Mouse (Mus musculus) liver, embryonic 13.5 days (tissue): Measurements from ENCODE around the gene Atg9a. TPM values are rescaled to one million over a fixed set of nuclear protein-coding genes. Genes with fewer than 3 reads are reported as not detected.

Experiments
- ATAC-seq: fragments of 200-750 bp; cut with Nextera tagmentation; 2 replicates; pipeline ENCODE4 v1.8.0; 2017; ENCODE audit warnings: low read depth, mild to moderate bottlenecking, moderate number of reproducible peaks, moderate library complexity
- DNase-seq: peaks from one replicate; pipeline ENCODE4 v3.0.0; 2022
- H3K27ac ChIP-seq: fragments of 300-500 bp; sonication (generic); 2 replicates; pipeline ENCODE4 v1.5.1; 2015; ENCODE audit warnings: moderate library complexity, mild to moderate bottlenecking, inconsistent platforms
- H3K27me3 ChIP-seq: fragments of 300-500 bp; sonication (generic); 2 replicates; pipeline ENCODE4 v1.6.1; 2015; ENCODE audit warnings: mild to moderate bottlenecking, inconsistent platforms
- H3K36me3 ChIP-seq: fragments of 300-500 bp; sonication (generic); 2 replicates; pipeline ENCODE4 v1.6.1; 2015; ENCODE audit warnings: mild to moderate bottlenecking, inconsistent platforms
- H3K4me1 ChIP-seq: fragments of 300-500 bp; sonication (generic); replicated peaks from 2 replicates; pipeline ENCODE4 v1.6.1; 2015; ENCODE audit warnings: inconsistent platforms
- H3K4me2 ChIP-seq: fragments of 300-500 bp; sonication (generic); 2 replicates; pipeline ENCODE4 v1.6.1; 2015; ENCODE audit warnings: inconsistent platforms, mild to moderate bottlenecking, moderate library complexity
- H3K4me3 ChIP-seq: fragments of 300-500 bp; sonication (generic); replicated peaks from 2 replicates; pipeline ENCODE4 v1.5.1; 2015; ENCODE audit warnings: mild to moderate bottlenecking, inconsistent platforms
- H3K9ac ChIP-seq: fragments of 300-500 bp; sonication (generic); 2 replicates; pipeline ENCODE4 v1.6.1; 2015; ENCODE audit warnings: mild to moderate bottlenecking, inconsistent platforms
- H3K9me3 ChIP-seq: fragments of 300-500 bp; sonication (generic); replicated peaks from 2 replicates; pipeline ENCODE4 v1.6.1; 2016; ENCODE audit warnings: inconsistent platforms
- WGBS: fragments of 180-500 bp; shearing (Covaris S2); methylation state at CpG from one replicate; pipeline ENCODE4 v1.1.7; 2015; ENCODE audit not compliant: insufficient replicate concordance; 5-methylcytosine and 5-hydroxymethylcytosine counted together
- polyA plus RNA-seq: library from polyadenylated mRNA; unstranded; fragments of >200 nt; fragmentation: Nextera tagmentation; extraction: Ambion mirVana; gene quantifications from 2 replicates; pipeline ENCODE4 v1.2.1, GENCODE M21; 2015

Atg9a gene
- polyA plus RNA-seq, 1 experiment from 2014 or later, result 18.2 TPM

DNA sequence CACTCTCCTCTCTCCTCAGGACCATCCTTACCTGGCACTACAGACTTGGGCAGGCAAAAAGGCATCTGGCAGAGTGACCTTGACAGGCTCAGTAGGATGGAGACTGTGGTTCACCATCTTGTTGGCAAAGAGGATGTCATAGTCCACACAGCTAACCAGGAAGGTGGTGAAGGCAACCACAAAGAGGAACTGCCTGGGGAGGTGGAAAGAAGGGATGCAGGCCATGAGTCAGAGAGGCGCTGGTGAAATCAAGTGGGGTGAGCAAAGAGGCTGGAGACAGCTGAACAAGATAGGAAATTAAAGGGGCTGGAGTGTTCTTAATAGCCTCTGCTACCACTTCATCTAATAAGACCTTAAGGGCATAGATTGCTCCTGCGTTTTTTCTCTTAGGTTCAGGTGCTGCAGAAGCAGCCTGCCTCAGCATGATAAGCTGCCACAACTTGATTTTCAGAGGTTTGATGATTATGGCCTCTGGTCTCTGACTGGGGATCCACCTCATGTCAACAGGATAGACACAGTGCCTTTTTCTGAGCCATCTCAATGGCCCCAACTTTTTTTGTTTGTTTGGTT lies 4.0 kb downstream of the Atg9a start:
- no peaks in the 10 kb centered on the region for H3K9me3 ChIP-seq
- H3K9ac ChIP-seq, result no peak overlapping the region
- peaks cover 72% of the 10 kb centered on the region for H3K36me3 ChIP-seq
- no peaks in the 10 kb centered on the region for H3K27me3 ChIP-seq
- DNase-seq (no peak), ATAC-seq (no peak)
- H3K27ac ChIP-seq, result peak overlapping the region; percentile 30; the same call in 1 of the 2 replicates
- H3K4me3 ChIP-seq, result no peak overlapping the region
- H3K4me2 ChIP-seq, result no peak overlapping the region
- H3K4me1 ChIP-seq, result peaks cover 42% of the 10 kb centered on the region
- WGBS, result 27% methylated on average over 2 of the region's 2 CpGs

GRCm38 (mm10) chr1:75187126-75187525 lies 4.9 kb downstream of the Atg9a start:
- Histone ChIP-seq H3K4me3 (no peak overlapping the region), H3K4me2 (no peak overlapping the region), H3K4me1 (peaks cover 40% of the 10 kb centered on the region), H3K36me3 (peaks cover 81% of the 10 kb centered on the region), H3K9ac (no peak overlapping the region), H3K27ac (no peak overlapping the region), H3K27me3 (no peaks in the 10 kb centered on the region), H3K9me3 (0 out of 2 replicates have a peak, but pooled peaks cover 4% of the 10 kb centered on the region)
- ATAC-seq, result no peak
- no peak for DNase-seq

DNA sequence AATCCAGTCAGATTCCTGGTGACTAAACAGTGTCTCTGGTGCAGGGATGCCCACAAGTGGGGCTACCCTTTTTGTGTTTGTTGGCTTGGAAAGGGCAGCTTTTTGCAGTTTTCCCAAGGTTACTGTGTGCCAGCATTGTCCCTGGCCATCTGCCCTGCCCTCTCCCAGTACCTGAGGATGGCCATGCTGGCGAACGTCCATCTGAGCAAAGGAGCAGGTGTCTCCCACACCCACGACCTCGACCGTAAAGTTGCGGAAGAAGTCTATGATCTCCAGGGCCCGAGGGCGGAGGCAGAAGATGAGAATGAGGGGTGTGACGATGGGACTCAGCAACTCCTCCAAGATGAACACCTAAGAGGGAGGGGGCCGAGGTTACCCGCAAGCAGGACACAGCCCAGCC lies 6.5 kb downstream of the Atg9a start:
- DNase-seq (no peak), ATAC-seq (no peak)
- H3K4me3 ChIP-seq, result no peak overlapping the region
- H3K27ac ChIP-seq, result no peak overlapping the region
- WGBS, result 86% methylated on average over 11 of the region's 11 CpGs
- H3K9ac ChIP-seq, result no peak overlapping the region
- H3K36me3 ChIP-seq, result peaks cover 94% of the 10 kb centered on the region
- peaks cover 46% of the 10 kb centered on the region for H3K4me1 ChIP-seq
- no peak overlapping the region for H3K4me2 ChIP-seq
- H3K9me3 ChIP-seq, result 0 out of 2 replicates have a peak, but pooled peaks cover 4% of the 10 kb centered on the region
- H3K27me3 ChIP-seq, result no peaks in the 10 kb centered on the region

DNA sequence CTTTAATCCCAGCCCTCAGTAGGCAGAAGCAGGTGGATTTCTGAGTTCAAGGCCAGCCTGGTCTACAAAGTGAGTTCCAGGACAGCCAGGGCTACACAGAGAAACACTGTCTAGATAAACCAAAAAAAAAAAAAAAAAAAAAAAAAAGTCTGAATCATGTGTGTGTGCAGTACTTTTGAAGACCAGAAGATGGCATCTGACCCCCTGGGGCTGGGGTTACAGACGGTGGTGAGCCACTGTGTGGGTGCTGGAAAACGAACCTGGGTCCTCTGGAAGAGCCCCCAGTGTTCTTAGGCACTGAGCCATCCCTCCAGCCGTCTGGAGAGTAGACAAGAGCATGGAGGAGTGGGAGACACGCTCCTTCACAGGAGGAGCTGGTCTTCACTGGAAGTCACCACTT lies 9.8 kb downstream of the Atg9a start:
- no peak overlapping the region for H3K9ac ChIP-seq
- H3K4me1 ChIP-seq, result peaks cover 40% of the 10 kb centered on the region
- DNase-seq (no peak), ATAC-seq (no peak)
- 68% methylated on average over 4 of the region's 4 CpGs for WGBS
- H3K4me3 ChIP-seq, result no peak overlapping the region
- 0 out of 2 replicates have a peak, but pooled peaks cover 4% of the 10 kb centered on the region for H3K9me3 ChIP-seq
- peaks cover 76% of the 10 kb centered on the region for H3K36me3 ChIP-seq
- no peak overlapping the region for H3K4me2 ChIP-seq
- H3K27ac ChIP-seq, result peak overlapping the region; percentile 100; the same call in 1 of the 2 replicates
- H3K27me3 ChIP-seq, result no peaks in the 10 kb centered on the region

DNA sequence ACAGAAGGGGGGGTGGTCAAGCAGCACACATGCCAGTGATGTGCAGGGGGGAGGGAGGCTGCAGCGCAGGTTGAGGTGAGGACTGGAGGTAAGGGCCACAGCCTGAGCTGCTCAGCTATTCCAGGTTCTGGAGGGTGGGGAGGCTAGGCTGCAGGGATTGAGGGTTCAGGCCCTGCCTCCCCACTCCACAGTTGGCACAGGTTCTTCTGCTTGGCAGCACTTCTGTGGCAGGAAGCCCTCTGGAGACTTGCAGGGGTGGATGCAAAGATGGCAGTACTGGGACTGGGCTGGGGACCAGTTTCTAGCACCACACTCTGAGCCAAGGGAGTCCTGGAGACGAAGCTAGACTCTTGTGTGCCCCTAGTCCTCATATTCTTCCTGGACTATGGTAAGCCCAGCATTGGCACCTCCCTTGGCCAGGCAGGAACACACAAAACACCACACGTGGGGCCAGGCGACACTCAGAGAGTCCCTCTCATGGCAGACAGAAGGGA lies 10.6 kb downstream of the Atg9a start:
- peak overlapping the region; percentile 100 for H3K27ac ChIP-seq
- no peak for ATAC-seq
- 83% methylated on average over 4 of the region's 4 CpGs for WGBS
- no peak overlapping the region for H3K4me3 ChIP-seq
- H3K27me3 ChIP-seq, result no peaks in the 10 kb centered on the region
- peak overlapping the region; percentile 99; the same call in 1 of the 2 replicates for H3K9ac ChIP-seq
- H3K36me3 ChIP-seq, result peaks cover 76% of the 10 kb centered on the region
- no peak for DNase-seq
- H3K4me1 ChIP-seq, result peaks cover 48% of the 10 kb centered on the region
- peak overlapping the region; percentile 96; the same call in 1 of the 2 replicates for H3K4me2 ChIP-seq
- H3K9me3 ChIP-seq, result 0 out of 2 replicates have a peak, but pooled peaks cover 4% of the 10 kb centered on the region

DNA sequence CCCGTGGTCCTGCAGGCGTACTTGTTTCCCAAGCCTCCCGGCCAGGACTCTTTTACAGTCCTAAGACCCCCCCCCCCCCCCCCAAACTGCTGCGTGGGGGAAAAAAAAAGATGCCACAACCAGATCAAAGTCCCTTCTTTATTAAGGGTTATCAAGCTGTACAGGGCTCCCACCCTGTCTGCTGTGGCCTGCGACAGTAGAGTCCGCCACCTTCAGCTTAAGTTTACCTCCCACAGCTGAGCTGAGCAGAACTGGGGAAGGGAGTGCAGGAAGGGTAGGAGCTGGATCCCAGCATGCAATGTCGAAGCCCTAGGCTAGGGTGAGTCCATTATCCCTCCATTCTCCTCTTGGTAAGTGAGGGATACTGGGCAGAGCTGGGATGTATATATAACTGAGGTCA lies 11.3 kb downstream of the Atg9a start:
- peak overlapping the region; percentile 100 for H3K27ac ChIP-seq
- WGBS, result 36% methylated on average over 7 of the region's 7 CpGs
- H3K27me3 ChIP-seq, result no peaks in the 10 kb centered on the region
- H3K4me2 ChIP-seq, result peak overlapping the region; percentile 96
- peak overlapping the region; percentile 99 for H3K9ac ChIP-seq
- H3K4me1 ChIP-seq, result peaks cover 55% of the 10 kb centered on the region
- no peak for DNase-seq
- ATAC-seq, result 0 out of 2 replicates have a peak, but pooled peaks have one; percentile 10
- H3K36me3 ChIP-seq, result peaks cover 76% of the 10 kb centered on the region
- H3K4me3 ChIP-seq, result peak overlapping the region; percentile 95
- 0 out of 2 replicates have a peak, but pooled peaks cover 4% of the 10 kb centered on the region for H3K9me3 ChIP-seq

GRCm38 (mm10) chr1:75180105-75180590 lies 11.8 kb downstream of the Atg9a start, which contains the start of gene Abcb6:
Abcb6 (minus strand) TSS chr1:75180392.
- H3K9ac ChIP-seq, result peak within 1 kb of the TSS; percentile 99
- H3K4me1 ChIP-seq, result peaks cover 59% of the 10 kb centered on the region
- H3K27me3 ChIP-seq, result no peaks in the 10 kb centered on the region
- peak; percentile 92 for DNase-seq
- H3K4me2 ChIP-seq, result peak within 1 kb of the TSS; percentile 96
- peak within 1 kb of the TSS; percentile 100 for H3K27ac ChIP-seq
- peaks cover 76% of the 10 kb centered on the region for H3K36me3 ChIP-seq
- peak; percentile 87 for ATAC-seq
- under 1% methylated on average over 31 of the region's 31 CpGs for WGBS
- peak within 1 kb of the TSS; percentile 95 for H3K4me3 ChIP-seq
- 0 out of 2 replicates have a peak, but pooled peaks cover 4% of the 10 kb centered on the region for H3K9me3 ChIP-seq

GRCm38 (mm10) chr1:75179334-75180104 lies 12.5 kb downstream of the Atg9a start:
- Histone ChIP-seq H3K27me3 (no peaks in the 10 kb centered on the region), H3K9ac (peak overlapping the region; percentile 99), H3K9me3 (0 out of 2 replicates have a peak, but pooled peaks cover 4% of the 10 kb centered on the region), H3K36me3 (peaks cover 76% of the 10 kb centered on the region), H3K4me2 (peak overlapping the region; percentile 96), H3K4me1 (peaks cover 59% of the 10 kb centered on the region), H3K27ac (peak overlapping the region; percentile 100), H3K4me3 (peak overlapping the region; percentile 95)
- DNase-seq (peak; percentile 73), ATAC-seq (peak; percentile 79)
- 3% methylated on average over 23 of the region's 23 CpGs for WGBS

DNA sequence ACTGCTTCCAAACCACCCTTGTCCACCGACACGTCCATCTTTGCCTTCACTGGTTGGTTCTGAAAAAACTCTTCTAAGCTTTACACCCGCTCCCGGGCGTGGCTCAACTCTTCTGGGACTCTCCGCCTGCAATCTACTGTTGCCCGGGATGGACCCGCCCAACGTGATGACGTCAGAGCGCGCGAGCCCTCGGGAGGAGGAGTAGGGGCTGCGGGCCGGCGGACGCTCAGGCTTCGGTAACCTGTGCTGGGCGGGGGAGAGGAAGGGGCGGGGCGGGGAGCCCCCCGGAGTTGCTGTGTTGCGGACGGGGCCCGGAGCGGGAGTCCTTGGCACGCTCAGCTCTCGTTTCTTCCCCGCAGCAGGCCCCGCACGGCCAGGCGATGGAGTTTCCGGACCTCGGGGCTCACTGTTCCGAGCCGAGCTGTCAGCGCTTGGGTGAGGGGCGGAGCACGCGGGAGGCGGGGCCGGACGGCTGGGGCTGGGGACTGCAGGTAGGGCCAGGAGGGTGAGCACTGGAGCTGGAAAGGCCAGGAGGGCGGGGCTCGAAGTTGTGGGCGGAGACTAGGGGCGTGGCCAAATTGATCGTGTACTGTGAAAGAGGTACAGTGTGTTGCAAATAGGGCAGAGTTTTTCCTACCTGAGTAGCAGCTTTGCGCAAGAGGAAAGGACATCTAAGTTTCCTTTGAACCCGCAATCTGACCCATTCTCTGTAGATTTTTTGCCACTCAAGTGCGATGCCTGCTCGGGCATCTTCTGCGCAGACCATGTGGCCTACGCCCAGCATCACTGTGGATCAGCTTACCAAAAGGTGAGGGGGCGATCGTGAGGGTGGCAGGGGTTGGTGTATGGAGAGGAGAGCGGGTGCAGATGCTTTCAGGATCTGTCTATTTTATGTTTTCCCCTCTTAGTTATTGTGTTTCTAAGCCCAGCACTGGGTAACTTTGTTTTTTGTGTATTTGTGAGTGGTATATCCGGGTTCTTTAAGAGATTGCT lies 23.2 kb downstream of the Atg9a start, which contains the start of gene Zfand2b:
Gene Zfand2b, plus strand, starts transcription at position 175 of the 993 bp plus-strand sequence.
- ATAC-seq (peak; percentile 96), DNase-seq (peak; percentile 97)
- Histone ChIP-seq H3K36me3 (peaks cover 45% of the 10 kb centered on the region), H3K4me2 (peak within 1 kb of the TSS; percentile 91), H3K4me3 (peak within 1 kb of the TSS; percentile 89), H3K9me3 (no peaks in the 10 kb centered on the region), H3K9ac (peak within 1 kb of the TSS; percentile 93), H3K4me1 (peaks cover 35% of the 10 kb centered on the region), H3K27ac (peak within 1 kb of the TSS; percentile 98), H3K27me3 (no peaks in the 10 kb centered on the region)
- WGBS, result 3% methylated on average over 59 of the region's 59 CpGs

- H3K36me3 ChIP-seq, result peaks cover 38% of the 10 kb centered on the region
- H3K27ac ChIP-seq, result peak overlapping the region; percentile 98
- H3K4me1 ChIP-seq, result peaks cover 35% of the 10 kb centered on the region
- H3K4me2 ChIP-seq, result peak overlapping the region; percentile 91
- ATAC-seq (peak; percentile 26), DNase-seq (no peak)
- peak overlapping the region; percentile 89 for H3K4me3 ChIP-seq
- no peaks in the 10 kb centered on the region for H3K9me3 ChIP-seq
- WGBS, result 9% methylated on average over 7 of the region's 7 CpGs
- H3K9ac ChIP-seq, result peak overlapping the region; percentile 93
- no peaks in the 10 kb centered on the region for H3K27me3 ChIP-seq
Observed at GRCm38 (mm10) chr1:75168093-75168471, 23.9 kb downstream of the Atg9a start.
